Mouse (Mus musculus) megakaryocyte-erythroid progenitor cell, adult 5-6 weeks (primary cell): ENCODE results near the gene Rab40c. TPM values are rescaled to one million over a fixed set of nuclear protein-coding genes. Genes with fewer than 3 reads are reported as not detected.

Experiments used
- ATAC-seq: replicated peaks from 2 replicates; pipeline ENCODE4 v1.8.0; 2016; ENCODE audit warnings: mild to moderate bottlenecking, inconsistent platforms; ENCODE audit not compliant: severe bottlenecking, poor library complexity, low FRiP score, low TSS enrichment
- total RNA-seq, 2 experiments: library from RNA; stranded (forward) in 1 of 2; stranded (reverse) in 1 of 2; fragments of 200-1000, 215-1000 nt in 1 of 2; fragments of >200 nt in 1 of 2; fragmentation: Nextera tagmentation in 1 of 2; gene quantifications; 2 replicates each; pipeline ENCODE4 v1.2.3; 2014 to 2017

Rab40c gene
- total RNA-seq, 2 experiments from 2014 or later: 2.4 to 7.9 TPM

- ATAC-seq: no peak
Observed at GRCm38 (mm10) chr17:25947576-25947975, 28.0 kb upstream of the Rab40c start.

GRCm38 (mm10) chr17:25946891-25947290, 27.4 kb upstream of the Rab40c start:
- no peak for ATAC-seq

DNA sequence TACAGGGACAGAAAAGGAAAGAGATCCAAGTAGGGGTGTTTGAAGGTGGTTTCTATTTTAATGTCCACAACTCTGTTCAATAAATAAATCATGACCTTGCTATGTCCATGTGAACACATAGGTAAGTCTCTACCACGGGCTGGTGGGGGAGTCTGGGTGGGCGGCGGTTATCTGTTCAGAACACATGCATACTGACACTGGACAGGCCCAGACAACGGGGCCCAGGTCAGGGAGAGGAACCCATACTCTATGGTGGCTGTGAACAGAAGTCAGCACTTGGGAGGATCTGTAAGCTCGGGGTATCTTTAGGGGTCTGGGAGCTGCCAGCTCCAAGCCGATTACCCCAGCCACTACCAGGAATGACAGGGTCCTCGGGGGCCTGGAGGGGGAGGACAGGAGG, 26.8 kb upstream of the Rab40c start:
- ATAC-seq: no peak

DNA sequence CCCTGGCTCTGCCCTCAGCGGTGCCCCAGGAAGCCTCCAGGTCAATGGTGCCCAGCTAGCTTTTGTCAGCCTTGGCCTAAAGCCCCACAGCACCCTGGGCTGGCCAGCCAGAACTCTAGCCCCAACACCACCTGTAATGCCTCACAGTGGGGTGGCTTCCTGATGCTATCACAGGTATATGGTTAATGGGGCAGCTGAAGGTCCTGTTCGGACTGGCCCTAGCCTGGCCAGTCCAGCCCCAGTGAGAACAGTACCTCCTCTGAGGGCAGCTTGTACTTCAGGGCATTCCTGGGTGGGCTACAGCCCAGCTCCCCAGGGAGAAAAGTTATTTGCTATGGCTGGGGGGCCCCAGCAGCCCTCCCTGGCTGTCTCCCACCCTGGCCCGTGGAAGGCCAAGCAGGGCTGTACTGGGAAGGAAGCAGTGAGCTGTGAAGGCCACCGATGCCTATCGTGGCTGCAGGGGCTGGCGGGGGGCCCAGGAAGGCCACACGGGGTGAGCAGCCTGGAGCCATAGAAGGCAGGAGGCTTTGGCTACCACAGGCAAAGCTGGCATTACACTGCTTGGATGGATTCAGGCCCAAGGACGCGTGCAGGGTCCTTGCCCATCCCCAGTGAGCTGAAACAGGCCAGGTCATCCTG, 26.1 kb upstream of the Rab40c start:
- ATAC-seq: no peak

DNA sequence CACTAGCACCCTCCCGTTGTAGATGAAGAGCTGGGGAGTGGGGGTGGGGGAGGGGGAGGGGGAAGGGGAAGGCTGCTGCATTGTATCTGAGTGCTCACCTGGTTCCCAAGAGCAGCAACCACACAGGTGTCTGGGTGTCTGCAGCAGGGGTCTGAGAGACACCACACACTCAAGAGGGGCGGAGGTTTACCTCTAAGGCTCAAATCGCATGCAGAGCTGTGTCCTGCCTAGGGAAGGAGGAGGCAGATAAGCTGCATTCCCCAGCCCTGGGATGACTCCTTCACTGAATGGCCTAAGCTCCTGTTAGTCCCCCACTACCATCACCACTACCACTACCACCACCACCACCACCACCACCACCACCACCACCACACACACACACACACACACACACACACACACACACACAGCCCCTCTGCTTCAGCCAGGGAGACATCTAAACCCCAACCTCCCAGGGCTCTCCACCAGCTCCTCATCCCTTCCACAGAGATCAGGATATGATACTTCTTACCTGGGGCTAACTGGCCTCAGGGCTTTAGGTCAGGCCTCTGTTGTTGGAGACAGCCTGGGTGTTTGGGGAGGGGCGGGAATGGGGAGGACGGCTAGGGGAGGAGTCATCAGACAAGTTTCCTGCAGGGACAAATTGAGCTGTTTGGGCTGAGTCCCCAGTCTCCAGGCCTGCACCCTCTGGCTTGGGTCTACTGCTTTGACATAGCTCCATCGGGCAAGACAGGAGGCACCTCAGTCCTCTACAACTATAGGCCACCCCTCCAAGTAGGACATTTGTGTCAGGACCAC, 25.0 kb upstream of the Rab40c start, which contains the start of the genes Pigq and Nhlrc4:
Gene Pigq (minus strand): TSS at position 571 of the 798 bp plus-strand sequence.
Gene Nhlrc4 (minus strand): TSS at position 596 of the 798 bp plus-strand sequence.
- no peak for ATAC-seq

- ATAC-seq: no peak
Observed at GRCm38 (mm10) chr17:25943769-25944168, 24.2 kb upstream of the Rab40c start.

GRCm38 (mm10) chr17:25943221-25943620, 23.7 kb upstream of the Rab40c start:
- ATAC-seq: peak; percentile 12; the same call in 1 of the 2 replicates

GRCm38 (mm10) chr17:25942597-25943151, 23.1 kb upstream of the Rab40c start:
- peak; percentile 88 for ATAC-seq

DNA sequence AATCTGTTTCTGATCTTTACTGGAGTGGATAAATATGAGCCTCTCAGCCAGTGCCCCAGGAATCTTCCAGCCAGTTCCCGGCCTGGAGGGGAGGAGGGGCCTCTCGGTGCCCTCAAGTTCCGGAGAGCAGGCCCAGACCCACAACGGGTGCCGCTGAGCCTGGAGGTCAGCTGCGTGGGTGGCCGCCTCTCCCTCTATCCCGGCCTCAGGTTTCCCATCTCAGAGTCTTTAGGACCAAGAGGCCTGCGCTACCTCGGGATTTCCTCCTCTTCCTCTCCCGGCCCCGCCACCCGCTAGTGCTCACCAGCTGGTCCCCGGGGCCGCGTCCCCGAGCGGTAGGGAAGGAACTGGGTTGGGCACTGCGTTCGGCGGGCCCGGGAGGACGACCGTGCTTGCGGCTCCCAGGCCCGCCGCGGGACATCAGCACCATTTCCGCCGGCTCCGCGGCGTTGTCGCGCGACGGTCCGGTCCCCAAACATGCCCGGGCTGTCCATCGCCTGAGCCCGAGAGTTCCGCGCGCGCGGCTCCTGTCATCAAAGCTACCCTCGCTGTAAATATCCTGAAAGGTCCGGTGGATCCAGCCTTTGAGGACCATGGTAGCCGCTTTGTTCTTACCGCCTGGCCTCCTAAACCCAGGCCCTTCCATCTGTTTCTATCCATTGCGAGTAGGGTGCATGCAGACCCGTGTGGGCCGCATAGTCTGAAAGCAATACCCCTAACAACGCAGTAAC, 22.1 kb upstream of the Rab40c start:
- ATAC-seq: no peak

- ATAC-seq: no peak
Observed at GRCm38 (mm10) chr17:25934526-25934925, 15.0 kb upstream of the Rab40c start.

DNA sequence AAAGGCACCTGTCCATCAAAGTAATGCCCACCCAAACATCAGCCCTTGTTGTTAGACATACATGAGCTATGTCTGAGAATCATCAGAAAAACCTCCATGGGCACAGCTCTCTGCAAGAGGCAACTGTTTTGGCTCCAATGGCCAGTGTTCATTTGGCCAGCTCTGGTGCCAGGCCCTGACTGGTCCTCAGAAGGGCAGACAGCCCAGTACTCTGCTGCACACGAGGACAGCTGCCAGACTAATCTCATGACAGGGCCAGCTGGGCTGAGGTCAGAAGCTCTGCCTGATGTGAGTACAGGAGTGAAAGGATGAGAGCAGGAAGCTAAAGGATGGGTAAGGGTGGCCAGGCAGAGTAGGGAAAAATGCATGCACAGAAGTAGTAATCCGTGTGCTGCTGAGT, 5.8 kb upstream of the Rab40c start:
- no peak for ATAC-seq

DNA sequence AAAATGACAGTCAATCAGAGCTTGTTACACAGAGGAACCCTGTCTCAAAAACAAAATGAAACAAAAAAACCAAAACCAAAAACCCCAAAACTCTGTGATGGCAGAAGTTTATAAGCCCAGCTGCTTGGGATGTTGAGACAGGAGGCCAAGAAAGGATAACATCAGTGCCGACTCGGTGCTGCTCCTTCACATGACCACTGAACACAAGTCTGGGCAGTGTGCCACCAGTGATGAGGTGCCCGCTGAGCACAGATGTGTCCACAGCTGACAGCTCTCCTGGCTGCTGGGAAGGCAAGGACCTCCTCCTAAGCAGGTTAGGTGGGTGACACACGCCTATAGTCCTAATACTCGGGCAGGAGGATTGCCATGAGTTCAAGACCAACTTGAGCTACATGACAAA, 2.6 kb upstream of the Rab40c start:
- 0 out of 2 replicates have a peak, but pooled peaks have one; percentile 17 for ATAC-seq

- peak; percentile 91 for ATAC-seq
Observed at GRCm38 (mm10) chr17:25919786-25920642, 487 bp upstream of the Rab40c start.

- ATAC-seq: no peak
Observed at GRCm38 (mm10) chr17:25918037-25918750, 1.3 kb downstream of the Rab40c start.

- no peak for ATAC-seq
Observed at GRCm38 (mm10) chr17:25916931-25917647, 2.4 kb downstream of the Rab40c start.

DNA sequence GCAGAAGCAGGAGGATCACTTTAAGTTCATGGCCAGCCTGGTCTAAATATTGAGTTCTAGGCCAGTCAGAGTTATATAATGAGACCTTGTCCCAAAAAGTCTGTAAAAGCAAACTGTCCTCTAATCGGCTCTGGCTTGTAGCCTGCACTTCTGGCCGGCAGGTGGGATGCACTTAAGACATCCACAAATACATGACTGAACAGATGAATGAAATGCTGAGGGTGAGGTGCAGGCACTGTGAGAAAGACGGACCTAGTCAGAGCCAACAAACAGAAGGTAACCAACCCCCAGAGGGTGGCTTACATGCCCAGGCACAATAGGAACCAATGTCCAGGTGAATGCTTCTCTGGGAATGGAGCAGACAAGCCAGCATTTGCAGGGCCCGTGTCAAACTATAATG, 5.2 kb downstream of the Rab40c start:
- ATAC-seq: no peak

GRCm38 (mm10) chr17:25913877-25914275, 5.7 kb downstream of the Rab40c start:
- 0 out of 2 replicates have a peak, but pooled peaks have one; percentile 17 for ATAC-seq
